30 mouse cellular contexts compared by ENCODE assay signal in genomic region chr17:84674048-84674447, GRCm38 (mm10). TPM values are rescaled to one million over a fixed set of nuclear protein-coding genes. Genes with fewer than 3 reads are reported as not detected.
DNase-seq lines count a peak whose midpoint lies in the region; ATAC-seq lines count a peak whose summit lies in the region.
"Had no signal": no experiment of that assay in that cellular context is flagged by ENCODE, and none has a peak within 500 bp of the region (broad histone marks: within the 10 kb centered on the region; RNA-seq: fewer than 3 reads in every experiment).

No protein-coding gene starts in this region.

- H3K4me3 ChIP-seq in kidney, embryonic 15.5 days (replicated peaks) = no peak overlapping the region
- no peak overlapping the region for H3K4me3 ChIP-seq in midbrain, embryonic 14.5 days (replicated peaks; ENCODE audit: low read depth, low read length)
- H3K4me3 ChIP-seq in midbrain, embryonic 13.5 days (replicated peaks) = no peak overlapping the region
- no peak overlapping the region for H3K4me3 ChIP-seq in embryonic facial prominence, embryonic 12.5 days
- H3K4me3 ChIP-seq: forebrain, embryonic 13.5 days; liver, embryonic 13.5 days had no signal

- peak overlapping the region; percentile 76; the same call in 1 of the 2 replicates for H3K4me2 ChIP-seq in kidney, embryonic 15.5 days
- H3K4me2 ChIP-seq in midbrain, embryonic 14.5 days (ENCODE audit: low read length) = no peak overlapping the region
- H3K4me2 ChIP-seq in midbrain, embryonic 13.5 days (replicated peaks) = no peak overlapping the region
- 0 out of 2 replicates have a peak overlapping the region, but pooled peaks have one; percentile 11 for H3K4me2 ChIP-seq in embryonic facial prominence, embryonic 12.5 days (replicated peaks)
- H3K4me2 ChIP-seq: forebrain, embryonic 13.5 days; heart, embryonic 11.5 days; liver, embryonic 13.5 days had no signal

- 0 out of 2 replicates have a peak, but pooled peaks cover 4% of the 10 kb centered on the region for H3K27me3 ChIP-seq in kidney, embryonic 15.5 days
- peaks cover 14% of the 10 kb centered on the region; the same call in 1 of the 2 replicates for H3K27me3 ChIP-seq in midbrain, embryonic 14.5 days (ENCODE audit: control insufficient read depth, insufficient read depth, low read length)
- peaks cover 31% of the 10 kb centered on the region for H3K27me3 ChIP-seq in midbrain, embryonic 13.5 days
- no peaks in the 10 kb centered on the region for H3K27me3 ChIP-seq in embryonic facial prominence, embryonic 12.5 days

- no peaks in the 10 kb centered on the region for H3K36me3 ChIP-seq in kidney, embryonic 15.5 days
- no peaks in the 10 kb centered on the region for H3K36me3 ChIP-seq in midbrain, embryonic 14.5 days (ENCODE audit: control insufficient read depth, insufficient read depth, low read length)
- no peaks in the 10 kb centered on the region for H3K36me3 ChIP-seq in midbrain, embryonic 13.5 days
- H3K36me3 ChIP-seq in embryonic facial prominence, embryonic 12.5 days = no peaks in the 10 kb centered on the region
- H3K36me3 ChIP-seq: liver, embryonic 13.5 days had no signal

- no peak overlapping the region for H3K9ac ChIP-seq in kidney, embryonic 15.5 days
- no peak overlapping the region for H3K9ac ChIP-seq in midbrain, embryonic 14.5 days (replicated peaks; ENCODE audit: low read length)
- H3K9ac ChIP-seq in midbrain, embryonic 13.5 days (replicated peaks) = no peak overlapping the region
- H3K9ac ChIP-seq in embryonic facial prominence, embryonic 12.5 days = no peak overlapping the region
- H3K9ac ChIP-seq: forebrain, embryonic 13.5 days; liver, embryonic 13.5 days had no signal

- 0 out of 2 replicates have a peak overlapping the region, but pooled peaks have one; percentile 5 for H3K27ac ChIP-seq in kidney, embryonic 15.5 days
- H3K27ac ChIP-seq in midbrain, embryonic 14.5 days (replicated peaks; ENCODE audit: low read depth, low read length) = no peak overlapping the region
- H3K27ac ChIP-seq in midbrain, embryonic 13.5 days = no peak overlapping the region
- 0 out of 2 replicates have a peak overlapping the region, but pooled peaks have one; percentile 41 for H3K27ac ChIP-seq in embryonic facial prominence, embryonic 12.5 days
- H3K27ac ChIP-seq: forebrain, embryonic 13.5 days; liver, embryonic 13.5 days had no signal

- no peak for ATAC-seq in kidney, embryonic 15.5 days (replicated peaks; ENCODE audit: low FRiP score)
- no peak for ATAC-seq in midbrain, embryonic 14.5 days (ENCODE audit: low FRiP score, low TSS enrichment)
- no peak; the same call in 1 of the 2 replicates for ATAC-seq in midbrain, embryonic 13.5 days
- ATAC-seq in embryonic facial prominence, embryonic 12.5 days (ENCODE audit: insufficient number of reproducible peaks, insufficient read depth, low FRiP score, low TSS enrichment) = no peak
- ATAC-seq: forebrain, embryonic 13.5 days; hindbrain, embryonic 16.5 days; intestine, embryonic 16.5 days had no signal

- DNase-seq in kidney, postnatal 14 days = no peak
- peak; percentile 43 for DNase-seq in midbrain, embryonic 14.5 days
- DNase-seq in ovary, postnatal 36 days (ENCODE audit: low spot score) = no peak
- no peak for DNase-seq in adrenal gland, postnatal 25 days
- DNase-seq: adrenal gland, adult 2 months; B cell, adult 2 months; cerebellum, adult 18-20 months; cerebellum, postnatal 14 days; gastrocnemius, postnatal 14 days; heart, adult 11 months; kidney, postnatal 25 days; layer of hippocampus, postnatal 36 days; liver, embryonic 13.5 days; lung, adult 2 months; lung, postnatal 14 days; right cerebral cortex, postnatal 14 days; spleen, adult 18-20 months had no signal

- WGBS in kidney, embryonic 15.5 days = 27% methylated on average over 7 of the region's 7 CpGs
- 5% methylated on average over 7 of the region's 7 CpGs for WGBS in midbrain, embryonic 14.5 days
- 3% methylated on average over 7 of the region's 7 CpGs for WGBS in midbrain, embryonic 13.5 days
- 13% methylated on average over 7 of the region's 7 CpGs for WGBS in embryonic facial prominence, embryonic 12.5 days

- H3K9me3 ChIP-seq in kidney, embryonic 15.5 days (replicated peaks) = no peaks in the 10 kb centered on the region
- H3K9me3 ChIP-seq in midbrain, embryonic 14.5 days (ENCODE audit: control insufficient read depth, low read length) = no peaks in the 10 kb centered on the region
- no peaks in the 10 kb centered on the region for H3K9me3 ChIP-seq in midbrain, embryonic 13.5 days
- H3K9me3 ChIP-seq in embryonic facial prominence, embryonic 12.5 days = no peaks in the 10 kb centered on the region
- H3K9me3 ChIP-seq: forebrain, embryonic 13.5 days; liver, embryonic 13.5 days had no signal

- H3K4me1 ChIP-seq in kidney, embryonic 15.5 days = peaks cover 45% of the 10 kb centered on the region
- peaks cover 11% of the 10 kb centered on the region for H3K4me1 ChIP-seq in midbrain, embryonic 14.5 days (ENCODE audit: control insufficient read depth, insufficient read depth, low read length)
- peaks cover 21% of the 10 kb centered on the region for H3K4me1 ChIP-seq in midbrain, embryonic 13.5 days (replicated peaks)
- peaks cover 26% of the 10 kb centered on the region; the same call in 1 of the 2 replicates for H3K4me1 ChIP-seq in embryonic facial prominence, embryonic 12.5 days
- H3K4me1 ChIP-seq: liver, embryonic 13.5 days had no signal

RNA-seq across cellular contexts. Expression of gene Abcg8, which starts 2.1 kb away (rescaled TPM):
- polyA plus RNA-seq in kidney, embryonic 15.5 days (2015; fragmentation: Nextera tagmentation; extraction: Ambion mirVana) = 0.13 and 0.27 TPM in 2 replicates
- 0.09 TPM in 2 replicates for polyA plus RNA-seq in midbrain, embryonic 14.5 days (2014; fragmentation: Nextera tagmentation; extraction: Ambion mirVana)
- polyA plus RNA-seq in midbrain, embryonic 13.5 days (2015; fragmentation: Nextera tagmentation; extraction: Ambion mirVana) = 0.11 TPM in 1 of 2 replicates, not detected in the other
- polyA plus RNA-seq in embryonic facial prominence, embryonic 12.5 days (2016; fragmentation: Nextera tagmentation; extraction: Ambion mirVana) = 0.09 and 0.19 TPM in 2 replicates
- 0.09 and 0.81 TPM in 2 replicates for total RNA-seq in adrenal gland, postnatal 25 days (2021)
- total RNA-seq: gastrocnemius, postnatal 14 days; hematopoietic stem cell, adult 5-6 weeks; layer of hippocampus, adult 8-10 months; layer of hippocampus, postnatal 36 days; left cerebral cortex, postnatal 10 days; megakaryocyte progenitor cell, adult 5-6 weeks; MEL had no signal
- polyA plus RNA-seq: heart, embryonic 11.5 days; heart, postnatal 0 days had no signal

RNA-seq across cellular contexts. Expression of gene Abcg5, which starts 8.8 kb away (rescaled TPM):
- polyA plus RNA-seq in kidney, embryonic 15.5 days (2015; fragmentation: Nextera tagmentation; extraction: Ambion mirVana) = 4.0 TPM in 2 replicates
- 0.28 and 1.2 TPM in 2 replicates for polyA plus RNA-seq in midbrain, embryonic 14.5 days (2014; fragmentation: Nextera tagmentation; extraction: Ambion mirVana)
- 1.1 and 3.0 TPM in 2 replicates for polyA plus RNA-seq in midbrain, embryonic 13.5 days (2015; fragmentation: Nextera tagmentation; extraction: Ambion mirVana)
- polyA plus RNA-seq in embryonic facial prominence, embryonic 12.5 days (2016; fragmentation: Nextera tagmentation; extraction: Ambion mirVana) = 2.6 and 3.3 TPM in 2 replicates
- 0.12 and 1.3 TPM in 2 replicates for total RNA-seq in adrenal gland, postnatal 25 days (2021)
- total RNA-seq: adrenal gland, adult 2 months; gastrocnemius, postnatal 14 days; hematopoietic stem cell, adult 5-6 weeks; layer of hippocampus, adult 8-10 months; layer of hippocampus, postnatal 36 days; left cerebral cortex, postnatal 10 days; megakaryocyte progenitor cell, adult 5-6 weeks; MEL had no signal
- polyA plus RNA-seq: heart, postnatal 0 days had no signal

RNA-seq across cellular contexts. Expression of gene Dync2li1, which starts 47.8 kb away (rescaled TPM):
- polyA plus RNA-seq in kidney, embryonic 15.5 days (2015; fragmentation: Nextera tagmentation; extraction: Ambion mirVana) = 51.0 and 52.8 TPM in 2 replicates
- 31.9 and 36.2 TPM in 2 replicates for polyA plus RNA-seq in midbrain, embryonic 14.5 days (2014; fragmentation: Nextera tagmentation; extraction: Ambion mirVana)
- polyA plus RNA-seq in midbrain, embryonic 13.5 days (2015; fragmentation: Nextera tagmentation; extraction: Ambion mirVana) = 33.3 and 35.9 TPM in 2 replicates
- polyA plus RNA-seq in embryonic facial prominence, embryonic 12.5 days (2016; fragmentation: Nextera tagmentation; extraction: Ambion mirVana) = 38.4 and 39.7 TPM in 2 replicates
- total RNA-seq in adrenal gland, postnatal 25 days (2021) = 22.4 and 22.6 TPM in 2 replicates
- total RNA-seq: MEL had no signal

Comparison
In these comparisons a context has a peak if more than half of its experiments do, and no peak if none do; other contexts are left out.
1. H3K27ac ChIP-seq: peak in kidney, embryonic 15.5 days (single experiment) and embryonic facial prominence, embryonic 12.5 days (single experiment); none in midbrain, embryonic 14.5 days (single experiment) and midbrain, embryonic 13.5 days (single experiment).
2. H3K4me2 ChIP-seq: peak in kidney, embryonic 15.5 days (single experiment) and embryonic facial prominence, embryonic 12.5 days (single experiment); none in midbrain, embryonic 14.5 days (single experiment) and midbrain, embryonic 13.5 days (single experiment).